Mouse (Mus musculus) ES-Bruce4 (cell line): Measurements from ENCODE around the gene Alx3.

Experiments used
- CTCF ChIP-seq: IDR thresholded peaks from one replicate; pipeline ENCODE4 v1.8.1; 2011; ENCODE audit warnings: low read depth, low read length
- POLR2A ChIP-seq: IDR thresholded peaks from one replicate; pipeline ENCODE4 v1.8.1; 2011; ENCODE audit warnings: low read length; ENCODE audit not compliant: insufficient read depth

DNA sequence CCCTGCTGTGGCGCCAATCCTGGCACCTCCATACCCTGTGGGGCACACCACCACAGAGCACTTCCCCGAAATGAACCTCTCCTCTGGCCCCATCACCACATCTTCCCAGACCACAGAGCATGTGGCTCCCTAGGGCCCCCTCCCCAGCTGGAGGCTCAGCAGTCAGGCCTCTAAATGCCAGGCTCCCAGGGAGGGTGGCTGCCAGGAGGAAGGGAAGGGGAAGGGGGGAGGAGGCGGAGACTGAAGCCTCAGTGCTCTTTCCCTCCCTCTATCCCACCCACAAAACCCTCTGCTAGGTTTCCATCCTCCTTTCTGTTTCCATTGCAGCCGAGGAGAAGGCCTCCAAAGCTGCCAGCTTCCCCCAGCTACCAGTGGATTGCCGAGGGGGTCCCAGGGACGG, 5.3 kb downstream of the Alx3 start:
- no peak for TF ChIP-seq CTCF
- TF ChIP-seq POLR2A: no peak
